ENCODE assay signal across 9 mouse cellular contexts in genomic region chr1:170554939-170555293, GRCm38 (mm10). TPM values are rescaled to one million over a fixed set of nuclear protein-coding genes. Genes with fewer than 3 reads are reported as not detected.
DNase-seq lines count a peak whose midpoint lies in the region; ATAC-seq and TF ChIP-seq lines count a peak whose summit lies in the region.
"Had no signal": no experiment of that assay in that cellular context is flagged by ENCODE, and none has a peak within 500 bp of the region (broad histone marks: within the 10 kb centered on the region; RNA-seq: fewer than 3 reads in every experiment).

No protein-coding gene starts in this region.

- H3K27ac ChIP-seq in forebrain, postnatal 0 days (ENCODE audit: low read depth, low read length) = no peak overlapping the region
- peak overlapping the region; percentile 62 for H3K27ac ChIP-seq in heart, embryonic 16.5 days (ENCODE audit: low read length)
- H3K27ac ChIP-seq: stomach, embryonic 15.5 days had no signal

- peak; percentile 60 for ATAC-seq in forebrain, postnatal 0 days
- ATAC-seq in heart, embryonic 16.5 days (replicated peaks; ENCODE audit: extremely low read depth, insufficient read depth, low FRiP score) = peak; percentile 85
- ATAC-seq in neutrophil, adult 5-6 weeks (ENCODE audit: extremely low read depth, insufficient number of reproducible peaks, low FRiP score, poor library complexity, severe bottlenecking) = peak; percentile 69
- ATAC-seq in CD4-positive, CD25-positive, alpha-beta regulatory T cell, adult 4 months = no peak

- H3K36me3 ChIP-seq in forebrain, postnatal 0 days (ENCODE audit: insufficient read depth) = no peaks in the 10 kb centered on the region
- H3K36me3 ChIP-seq in heart, embryonic 16.5 days (ENCODE audit: control insufficient read depth, insufficient read depth) = no peaks in the 10 kb centered on the region; the same call in 1 of the 2 replicates
- H3K36me3 ChIP-seq: stomach, embryonic 15.5 days had no signal

- no peak overlapping the region for H3K9ac ChIP-seq in forebrain, postnatal 0 days
- no peak overlapping the region for H3K9ac ChIP-seq in heart, embryonic 16.5 days (ENCODE audit: low read length)
- H3K9ac ChIP-seq: stomach, embryonic 15.5 days had no signal

- TF ChIP-seq CTCF in forebrain, postnatal 0 days (IDR thresholded peaks at IDR 0.05; ENCODE audit: low read depth) = no peak

- DNase-seq in retina, postnatal 1 day = peak; percentile 11
- DNase-seq in retina, embryonic 14.5 days (ENCODE audit: low spot score) = no peak
- DNase-seq in forebrain, postnatal 0 days = peak; percentile 67
- DNase-seq in left cerebral cortex, adult 18-20 months (ENCODE audit: low spot score in 2 of 2) = peak; percentile 91 to 92
- peak; percentile 47 to 67 for DNase-seq in urinary bladder, postnatal 36 days (ENCODE audit: low spot score in 2 of 2)

- H3K4me3 ChIP-seq in forebrain, postnatal 0 days (ENCODE audit: low read depth, low read length) = no peak overlapping the region
- H3K4me3 ChIP-seq in heart, embryonic 16.5 days (ENCODE audit: low read length) = no peak overlapping the region
- H3K4me3 ChIP-seq: stomach, embryonic 15.5 days had no signal

- 34% methylated on average over 3 of the region's 3 CpGs for WGBS in forebrain, postnatal 0 days
- 13% methylated on average over 3 of the region's 3 CpGs for WGBS in heart, embryonic 16.5 days

- H3K4me1 ChIP-seq in forebrain, postnatal 0 days (ENCODE audit: insufficient read depth) = no peaks in the 10 kb centered on the region
- peaks cover 37% of the 10 kb centered on the region for H3K4me1 ChIP-seq in heart, embryonic 16.5 days (ENCODE audit: control insufficient read depth, insufficient read depth, low read length)

- no peak overlapping the region for H3K4me2 ChIP-seq in forebrain, postnatal 0 days (ENCODE audit: low read depth)
- H3K4me2 ChIP-seq in heart, embryonic 16.5 days (ENCODE audit: low read depth, low read length) = 0 out of 2 replicates have a peak overlapping the region, but pooled peaks have one; percentile 5
- H3K4me2 ChIP-seq: stomach, embryonic 15.5 days had no signal

- H3K9me3 ChIP-seq in forebrain, postnatal 0 days (ENCODE audit: low read length) = no peaks in the 10 kb centered on the region
- no peaks in the 10 kb centered on the region for H3K9me3 ChIP-seq in heart, embryonic 16.5 days (replicated peaks; ENCODE audit: control insufficient read depth, low read length)
- H3K9me3 ChIP-seq: stomach, embryonic 15.5 days had no signal

- H3K27me3 ChIP-seq in forebrain, postnatal 0 days (ENCODE audit: insufficient read depth, low read length) = no peaks in the 10 kb centered on the region
- H3K27me3 ChIP-seq in heart, embryonic 16.5 days (ENCODE audit: control insufficient read depth, insufficient read depth, low read length) = no peaks in the 10 kb centered on the region
- H3K27me3 ChIP-seq: stomach, embryonic 15.5 days had no signal

RNA-seq across cellular contexts. Expression of gene Nos1ap, which starts 34.7 kb away (rescaled TPM):
- total RNA-seq in forebrain, postnatal 0 days (2014; rRNA removed) = 8.0 and 12.4 TPM in 2 replicates
- polyA plus RNA-seq in forebrain, postnatal 0 days (2015; fragmentation: Nextera tagmentation; extraction: Ambion mirVana) = 8.0 and 14.8 TPM in 2 replicates
- polyA plus RNA-seq in heart, embryonic 16.5 days (2015; fragmentation: Nextera tagmentation; extraction: Ambion mirVana) = 14.6 and 15.9 TPM in 2 replicates
- total RNA-seq in left cerebral cortex, adult 18-20 months (2021) = 100 to 1,000 TPM; 191 to 200 TPM
- 3.3 and 4.1 TPM in 2 replicates for total RNA-seq in neutrophil, adult 5-6 weeks (2017)
- under 1 TPM; 0.19 to 0.29 TPM for polyA plus RNA-seq in CD4-positive, CD25-positive, alpha-beta regulatory T cell, adult 4 months (2017; shearing (Covaris generic))

Comparison
In these comparisons a context has a peak if more than half of its experiments do, and no peak if none do; other contexts are left out.
1. RNA of gene Nos1ap, which starts 34.7 kb away (total RNA-seq): 191 to 200 TPM in left cerebral cortex, adult 18-20 months; 8.0 to 12.4 TPM in forebrain, postnatal 0 days and 3.3 to 4.1 TPM in neutrophil, adult 5-6 weeks; every median in the first group is over 10 times any median in the second.